Mouse (Mus musculus) embryonic facial prominence, embryonic 12.5 days (tissue): ENCODE data around the gene Scn8a. TPM values are rescaled to one million over a fixed set of nuclear protein-coding genes. Genes with fewer than 3 reads are reported as not detected.
A peak's percentile ranks its signal among the peaks of the same experiment; 100 is the strongest.

Source experiments
- ATAC-seq: fragments of 200-750 bp; cut with Nextera tagmentation; 2 replicates; pipeline ENCODE4 v1.8.0; 2017; ENCODE audit not compliant: insufficient number of reproducible peaks, insufficient read depth, low FRiP score, low TSS enrichment
- H3K27ac ChIP-seq: fragments of 300-500 bp; sonication (generic); 2 replicates; pipeline ENCODE4 v1.5.1; 2016; ENCODE audit warnings: mild to moderate bottlenecking
- H3K27me3 ChIP-seq: fragments of 300-500 bp; sonication (generic); 2 replicates; pipeline ENCODE4 v1.6.1; 2016; ENCODE audit warnings: mild to moderate bottlenecking, moderate library complexity
- H3K36me3 ChIP-seq: fragments of 300-500 bp; sonication (generic); 2 replicates; pipeline ENCODE4 v1.6.1; 2016; ENCODE audit warnings: mild to moderate bottlenecking
- H3K4me1 ChIP-seq: fragments of 300-500 bp; sonication (generic); 2 replicates; pipeline ENCODE4 v1.6.1; 2016
- H3K4me2 ChIP-seq: fragments of 300-500 bp; sonication (generic); replicated peaks from 2 replicates; pipeline ENCODE4 v1.6.1; 2016; ENCODE audit warnings: mild to moderate bottlenecking, moderate library complexity
- H3K4me3 ChIP-seq: fragments of 300-500 bp; sonication (generic); 2 replicates; pipeline ENCODE4 v1.5.1; 2016; ENCODE audit warnings: mild to moderate bottlenecking
- H3K9ac ChIP-seq: fragments of 300-500 bp; sonication (generic); 2 replicates; pipeline ENCODE4 v1.6.1; 2016; ENCODE audit warnings: mild to moderate bottlenecking, moderate library complexity
- H3K9me3 ChIP-seq: fragments of 300-500 bp; sonication (generic); 2 replicates; pipeline ENCODE4 v1.6.1; 2016; ENCODE audit warnings: mild to moderate bottlenecking, moderate library complexity
- WGBS: fragments of 180-500 bp; shearing (Covaris S2); methylation state at CpG from one replicate; pipeline ENCODE4 v1.1.7; 2016; 5-methylcytosine and 5-hydroxymethylcytosine counted together
- polyA plus RNA-seq: library from polyadenylated mRNA; unstranded; fragments of >200 nt; fragmentation: Nextera tagmentation; extraction: Ambion mirVana; gene quantifications from 2 replicates; pipeline ENCODE4 v1.2.1, GENCODE M21; 2016

Gene Scn8a
- polyA plus RNA-seq, 1 experiment from 2014 or later, result 11.7 TPM

DNA sequence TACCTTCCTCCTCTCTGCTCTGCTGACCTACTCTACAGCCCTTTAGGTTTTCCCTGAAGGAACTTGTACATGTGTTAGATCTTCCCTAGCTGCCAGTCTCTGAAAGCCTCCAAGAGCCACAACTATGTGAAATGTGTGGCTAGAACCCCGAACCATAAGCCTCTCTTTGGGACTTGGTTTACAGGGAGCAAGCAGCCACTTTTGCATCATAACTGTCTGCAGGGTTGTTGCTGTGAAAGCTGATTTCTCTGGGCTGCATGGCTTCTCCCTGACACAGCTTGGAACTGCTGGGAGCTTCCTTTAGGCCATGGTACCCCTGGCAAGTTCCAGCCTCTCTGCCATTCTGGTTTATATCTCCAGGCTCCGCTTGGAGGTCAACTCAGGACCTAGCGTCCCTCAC lies 132.8 kb downstream of the Scn8a start:
- H3K36me3 ChIP-seq, result no peaks in the 10 kb centered on the region
- H3K4me2 ChIP-seq, result no peak overlapping the region
- H3K4me1 ChIP-seq, result peaks cover 5% of the 10 kb centered on the region
- 92% methylated on average over 3 of the region's 3 CpGs for WGBS
- no peaks in the 10 kb centered on the region for H3K9me3 ChIP-seq
- H3K4me3 ChIP-seq, result no peak overlapping the region
- H3K27ac ChIP-seq, result no peak overlapping the region
- no peak overlapping the region for H3K9ac ChIP-seq
- ATAC-seq, result no peak
- no peaks in the 10 kb centered on the region for H3K27me3 ChIP-seq

- Histone ChIP-seq H3K27me3 (no peaks in the 10 kb centered on the region), H3K9ac (no peak overlapping the region), H3K4me2 (no peak overlapping the region), H3K4me1 (peaks cover 5% of the 10 kb centered on the region), H3K36me3 (no peaks in the 10 kb centered on the region), H3K27ac (no peak overlapping the region), H3K4me3 (no peak overlapping the region), H3K9me3 (no peaks in the 10 kb centered on the region)
- 56% methylated on average over 3 of the region's 3 CpGs for WGBS
- no peak for ATAC-seq
Measured at GRCm38 (mm10) chr15:101004538-101004937, 134.9 kb downstream of the Scn8a start.

DNA sequence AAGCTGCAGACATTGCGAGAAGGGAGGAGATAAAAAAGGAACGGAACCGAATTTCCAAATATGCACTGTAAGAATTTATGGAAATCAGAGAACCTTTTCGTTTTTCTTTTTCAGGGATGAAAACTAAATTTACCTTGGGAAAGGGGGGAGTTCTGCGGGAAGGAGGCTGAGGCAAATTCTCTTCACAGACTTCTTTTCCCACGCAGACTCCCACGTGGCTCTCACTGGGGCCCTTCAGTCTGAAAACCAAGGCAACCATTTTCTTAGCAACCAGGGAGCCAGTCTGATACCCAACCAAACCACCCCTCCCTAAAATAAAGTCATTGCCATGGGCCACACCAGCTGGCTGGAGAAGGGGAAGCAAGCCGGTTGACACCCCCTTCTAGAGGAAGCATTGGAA lies 136.1 kb downstream of the Scn8a start:
- Histone ChIP-seq H3K4me2 (no peak overlapping the region), H3K4me3 (no peak overlapping the region), H3K9me3 (no peaks in the 10 kb centered on the region), H3K27ac (no peak overlapping the region), H3K4me1 (peaks cover 5% of the 10 kb centered on the region), H3K27me3 (no peaks in the 10 kb centered on the region), H3K36me3 (no peaks in the 10 kb centered on the region), H3K9ac (no peak overlapping the region)
- WGBS, result 86% methylated on average over 8 of the region's 8 CpGs
- ATAC-seq, result no peak

GRCm38 (mm10) chr15:101006251-101007040 lies 136.8 kb downstream of the Scn8a start:
- Histone ChIP-seq H3K4me2 (peak overlapping the region; percentile 50), H3K9me3 (no peaks in the 10 kb centered on the region), H3K4me3 (peak overlapping the region; percentile 40), H3K36me3 (no peaks in the 10 kb centered on the region), H3K9ac (peak overlapping the region; percentile 43), H3K27me3 (no peaks in the 10 kb centered on the region), H3K4me1 (peaks cover 5% of the 10 kb centered on the region), H3K27ac (no peak overlapping the region)
- 14% methylated on average over 14 of the region's 15 CpGs for WGBS
- ATAC-seq, result peak; percentile 83; the same call in 1 of the 2 replicates

DNA sequence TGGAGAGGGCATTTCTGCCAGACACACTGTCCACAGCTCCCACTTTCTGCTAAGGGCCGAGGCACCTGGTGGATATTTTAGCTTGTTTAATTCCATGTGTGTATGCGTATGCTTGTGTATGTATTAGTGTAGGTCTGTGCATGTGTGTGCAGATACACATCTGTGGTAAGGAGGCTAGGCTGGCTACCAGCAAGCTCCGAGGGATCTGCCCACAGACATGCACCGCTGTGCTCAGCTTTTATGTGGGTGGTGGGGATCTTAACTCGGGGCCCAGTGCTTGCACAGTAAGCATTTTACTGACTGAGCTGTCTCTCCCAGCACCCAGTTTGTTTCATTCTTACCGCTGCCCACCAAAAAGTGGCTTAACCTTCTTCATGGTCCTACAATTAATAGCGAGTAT lies 137.6 kb downstream of the Scn8a start:
- peak overlapping the region; percentile 50 for H3K4me2 ChIP-seq
- no peak overlapping the region for H3K27ac ChIP-seq
- peaks cover 5% of the 10 kb centered on the region for H3K4me1 ChIP-seq
- H3K4me3 ChIP-seq, result peak overlapping the region; percentile 40; the same call in 1 of the 2 replicates
- no peak overlapping the region for H3K9ac ChIP-seq
- no peaks in the 10 kb centered on the region for H3K36me3 ChIP-seq
- ATAC-seq, result no peak
- H3K9me3 ChIP-seq, result no peaks in the 10 kb centered on the region
- 72% methylated on average over 7 of the region's 7 CpGs for WGBS
- no peaks in the 10 kb centered on the region for H3K27me3 ChIP-seq

DNA sequence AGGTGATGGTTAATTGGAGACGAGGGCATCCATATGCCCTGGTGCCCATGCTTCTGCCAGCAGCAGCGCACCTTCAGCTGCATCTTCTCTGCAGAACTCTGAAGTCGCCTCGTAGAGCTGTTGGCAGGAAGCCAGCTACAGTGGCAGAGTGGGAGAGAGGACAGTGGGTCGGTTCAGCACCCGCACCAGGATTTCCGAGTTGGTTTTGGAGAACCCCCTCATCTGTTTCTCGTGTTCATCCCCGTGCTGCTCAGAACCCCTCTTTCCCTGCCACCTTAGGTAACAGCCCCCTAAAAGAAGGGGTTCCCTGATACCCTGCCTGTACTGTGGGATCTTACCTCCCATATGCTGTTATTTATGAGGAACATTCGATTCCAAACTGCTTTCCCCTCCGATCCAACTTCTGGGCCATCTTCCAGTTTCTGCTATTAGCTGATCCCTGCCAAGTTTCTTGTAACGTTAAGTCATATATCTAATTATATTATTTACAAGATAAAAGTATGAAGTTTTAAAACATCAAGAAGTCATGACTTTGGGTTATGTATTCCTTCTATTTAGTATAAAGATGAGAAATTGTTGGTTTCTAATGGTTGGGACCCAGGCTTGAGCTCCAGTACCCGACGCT lies 138.8 kb downstream of the Scn8a start:
- H3K9me3 ChIP-seq, result no peaks in the 10 kb centered on the region
- H3K27ac ChIP-seq, result no peak overlapping the region
- WGBS, result 86% methylated on average over 14 of the region's 14 CpGs
- no peak overlapping the region for H3K4me3 ChIP-seq
- no peaks in the 10 kb centered on the region for H3K27me3 ChIP-seq
- no peak overlapping the region for H3K9ac ChIP-seq
- peaks cover 5% of the 10 kb centered on the region for H3K4me1 ChIP-seq
- ATAC-seq, result no peak
- no peak overlapping the region for H3K4me2 ChIP-seq
- H3K36me3 ChIP-seq, result no peaks in the 10 kb centered on the region

DNA sequence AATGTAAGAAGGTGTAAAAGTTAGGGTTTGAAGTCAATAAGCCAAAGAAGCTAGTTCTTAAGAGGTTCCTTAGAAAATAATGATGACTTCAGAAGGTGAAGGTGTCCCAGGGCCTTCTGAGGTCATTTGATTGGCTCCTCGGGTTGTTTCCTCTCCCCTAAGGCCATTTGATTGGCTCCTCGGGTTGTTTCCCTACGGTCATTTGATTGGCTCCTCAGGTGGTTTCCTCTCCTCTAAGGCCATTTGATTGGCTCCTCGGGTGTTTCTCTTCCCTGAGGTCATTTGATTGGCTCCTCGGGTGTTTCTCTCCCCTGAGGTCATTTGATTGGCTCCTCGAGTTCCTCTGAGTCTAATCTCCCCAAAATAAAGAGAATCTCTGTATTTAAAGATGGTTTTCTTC lies 141.7 kb downstream of the Scn8a start:
- H3K4me2 ChIP-seq, result no peak overlapping the region
- ATAC-seq, result no peak
- H3K36me3 ChIP-seq, result no peaks in the 10 kb centered on the region
- peaks cover 5% of the 10 kb centered on the region for H3K4me1 ChIP-seq
- no peak overlapping the region for H3K4me3 ChIP-seq
- H3K27me3 ChIP-seq, result no peaks in the 10 kb centered on the region
- no peak overlapping the region for H3K27ac ChIP-seq
- WGBS, result 86% methylated on average over 6 of the region's 6 CpGs
- no peaks in the 10 kb centered on the region for H3K9me3 ChIP-seq
- H3K9ac ChIP-seq, result no peak overlapping the region

DNA sequence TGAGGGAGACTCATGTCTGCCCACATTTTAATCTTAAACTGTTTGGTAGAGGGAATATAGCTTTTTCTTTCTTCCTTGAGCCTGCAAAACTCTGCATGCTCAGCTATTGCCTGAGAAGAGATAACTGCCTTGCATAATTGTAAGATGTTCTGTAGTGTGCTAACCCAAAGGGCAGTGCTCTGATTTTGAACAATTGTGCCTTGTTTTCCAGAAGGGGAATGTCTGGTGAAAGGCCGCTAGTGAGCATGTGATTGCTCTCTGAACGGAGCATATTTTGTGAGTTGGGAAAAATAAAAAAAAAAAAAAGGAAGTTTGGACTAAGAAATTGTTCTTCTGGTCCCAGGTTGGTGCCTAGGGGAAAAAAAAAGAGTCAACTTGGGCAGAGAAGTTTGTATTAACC lies 159.3 kb downstream of the Scn8a start:
- H3K9me3 ChIP-seq, result no peaks in the 10 kb centered on the region
- WGBS, result 37% methylated on average over 2 of the region's 2 CpGs
- no peak overlapping the region for H3K27ac ChIP-seq
- peaks cover 9% of the 10 kb centered on the region; the same call in 1 of the 2 replicates for H3K4me1 ChIP-seq
- no peak for ATAC-seq
- H3K4me2 ChIP-seq, result no peak overlapping the region
- no peaks in the 10 kb centered on the region for H3K27me3 ChIP-seq
- H3K9ac ChIP-seq, result no peak overlapping the region
- no peak overlapping the region for H3K4me3 ChIP-seq
- no peaks in the 10 kb centered on the region for H3K36me3 ChIP-seq

- 49% methylated on average over 17 of the region's 17 CpGs for whole genome bisulfite sequencing
- Histone ChIP-seq H3K27me3 (peaks cover 46% of the 10 kb centered on the region), H3K4me1 (peaks cover 5% of the 10 kb centered on the region; the same call in 1 of the 2 replicates), H3K27ac (no peak overlapping the region), H3K4me3 (no peak overlapping the region), H3K9me3 (no peaks in the 10 kb centered on the region), H3K4me2 (no peak overlapping the region), H3K36me3 (0 out of 2 replicates have a peak, but pooled peaks cover 8% of the 10 kb centered on the region), H3K9ac (no peak overlapping the region)
- no peak for ATAC-seq
Measured at GRCm38 (mm10) chr15:101039651-101040050, 170.0 kb downstream of the Scn8a start.

GRCm38 (mm10) chr15:101041966-101042365 lies 172.3 kb downstream of the Scn8a start:
- Histone ChIP-seq H3K27ac (no peak overlapping the region), H3K27me3 (peaks cover 69% of the 10 kb centered on the region), H3K4me1 (peaks cover 17% of the 10 kb centered on the region; the same call in 1 of the 2 replicates), H3K4me3 (no peak overlapping the region), H3K9me3 (no peaks in the 10 kb centered on the region), H3K36me3 (0 out of 2 replicates have a peak, but pooled peaks cover 8% of the 10 kb centered on the region), H3K9ac (no peak overlapping the region), H3K4me2 (no peak overlapping the region)
- WGBS, result 65% methylated on average over 6 of the region's 6 CpGs
- ATAC-seq, result no peak

- H3K4me2 ChIP-seq, result no peak overlapping the region
- 0 out of 2 replicates have a peak, but pooled peaks cover 8% of the 10 kb centered on the region for H3K36me3 ChIP-seq
- WGBS, result 26% methylated on average over 6 of the region's 6 CpGs
- peaks cover 72% of the 10 kb centered on the region for H3K27me3 ChIP-seq
- no peak for ATAC-seq
- H3K9me3 ChIP-seq, result no peaks in the 10 kb centered on the region
- H3K9ac ChIP-seq, result no peak overlapping the region
- H3K4me1 ChIP-seq, result peaks cover 20% of the 10 kb centered on the region; the same call in 1 of the 2 replicates
- no peak overlapping the region for H3K4me3 ChIP-seq
- H3K27ac ChIP-seq, result no peak overlapping the region
Measured at GRCm38 (mm10) chr15:101042613-101043012, 173.0 kb downstream of the Scn8a start.

DNA sequence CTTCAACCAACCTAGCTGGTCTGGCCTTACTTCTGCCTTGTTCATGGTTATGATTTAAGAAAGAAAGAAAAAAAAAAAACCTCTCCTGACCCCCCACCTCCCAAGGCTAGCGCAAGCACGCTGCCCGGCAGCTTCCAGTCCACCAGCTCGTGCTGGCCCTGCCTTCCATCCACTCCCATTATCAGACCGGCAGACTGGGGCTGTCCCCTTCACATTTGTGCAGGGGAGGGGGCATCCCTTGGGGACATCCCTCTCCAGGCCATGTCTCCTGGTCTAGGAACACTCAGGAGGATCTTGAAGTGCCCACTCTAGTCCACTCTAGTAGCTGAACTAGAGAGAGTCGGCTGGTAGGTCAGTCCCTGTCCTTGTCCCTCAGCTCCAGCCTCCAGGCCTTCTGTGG lies 174.9 kb downstream of the Scn8a start:
- peaks cover 70% of the 10 kb centered on the region for H3K27me3 ChIP-seq
- no peaks in the 10 kb centered on the region for H3K9me3 ChIP-seq
- WGBS, result 38% methylated on average over 6 of the region's 6 CpGs
- no peak overlapping the region for H3K27ac ChIP-seq
- H3K4me2 ChIP-seq, result no peak overlapping the region
- no peak overlapping the region for H3K4me3 ChIP-seq
- no peak for ATAC-seq
- peaks cover 20% of the 10 kb centered on the region; the same call in 1 of the 2 replicates for H3K4me1 ChIP-seq
- no peak overlapping the region for H3K9ac ChIP-seq
- 0 out of 2 replicates have a peak, but pooled peaks cover 5% of the 10 kb centered on the region for H3K36me3 ChIP-seq
